Mouse (Mus musculus) lung, embryonic 16.5 days (tissue): ENCODE results near the gene Lima1. TPM values are rescaled to one million over a fixed set of nuclear protein-coding genes. Genes with fewer than 3 reads are reported as not detected.
A peak's percentile ranks its signal among the peaks of the same experiment; 100 is the strongest.
"Not testable (repeated sequence)": the region's sequence is repeated elsewhere in the genome, so short reads cannot be mapped to it uniquely, and the experiment has no call there.

Experiments
- ATAC-seq: fragments of 200-750 bp; cut with Nextera tagmentation; 2 replicates; pipeline ENCODE4 v1.8.0; 2017; ENCODE audit warnings: low read depth, mild to moderate bottlenecking, moderate library complexity
- H3K27ac ChIP-seq: fragments of 300-500 bp; sonication (generic); 2 replicates; pipeline ENCODE4 v1.5.1; 2014; ENCODE audit warnings: mild to moderate bottlenecking, control low read depth, low read length
- H3K27me3 ChIP-seq: fragments of 300-500 bp; sonication (generic); 2 replicates; pipeline ENCODE4 v1.6.1; 2014; ENCODE audit warnings: low read depth, low read length, mixed read lengths; ENCODE audit not compliant: control insufficient read depth, insufficient read depth
- H3K36me3 ChIP-seq: fragments of 300-500 bp; sonication (generic); 2 replicates; pipeline ENCODE4 v1.6.1; 2014; ENCODE audit warnings: low read length; ENCODE audit not compliant: control insufficient read depth, insufficient read depth
- H3K4me1 ChIP-seq: fragments of 300-500 bp; sonication (generic); replicated peaks from 2 replicates; pipeline ENCODE4 v1.6.1; 2014; ENCODE audit warnings: low read length, mixed read lengths; ENCODE audit not compliant: control insufficient read depth, insufficient read depth
- H3K4me2 ChIP-seq: fragments of 300-500 bp; sonication (generic); 2 replicates; pipeline ENCODE4 v1.6.1; 2014; ENCODE audit warnings: low read depth, low read length, control low read depth
- H3K4me3 ChIP-seq: fragments of 300-500 bp; sonication (generic); 2 replicates; pipeline ENCODE4 v1.5.1; 2014; ENCODE audit warnings: mild to moderate bottlenecking, low read length, control low read depth
- H3K9ac ChIP-seq: fragments of 300-500 bp; sonication (generic); 2 replicates; pipeline ENCODE4 v1.6.1; 2014; ENCODE audit warnings: low read length, control low read depth
- H3K9me3 ChIP-seq: fragments of 300-500 bp; sonication (generic); 2 replicates; pipeline ENCODE4 v1.6.1; 2016; ENCODE audit warnings: low read length; ENCODE audit not compliant: control insufficient read depth
- WGBS: fragments of 180-500 bp; shearing (Covaris S2); extraction: QIAGEN DNeasy Blood & Tissue Kit; methylation state at CpG from one replicate; pipeline ENCODE4 v1.1.7; 2014; 5-methylcytosine and 5-hydroxymethylcytosine counted together
- polyA plus RNA-seq: library from polyadenylated mRNA; unstranded; fragments of >200 nt; fragmentation: Nextera tagmentation; extraction: Ambion mirVana; gene quantifications from 2 replicates; pipeline ENCODE4 v1.2.1, GENCODE M21; 2015

Lima1 gene
- polyA plus RNA-seq, 1 experiment from 2014 or later = 47.0 TPM

DNA sequence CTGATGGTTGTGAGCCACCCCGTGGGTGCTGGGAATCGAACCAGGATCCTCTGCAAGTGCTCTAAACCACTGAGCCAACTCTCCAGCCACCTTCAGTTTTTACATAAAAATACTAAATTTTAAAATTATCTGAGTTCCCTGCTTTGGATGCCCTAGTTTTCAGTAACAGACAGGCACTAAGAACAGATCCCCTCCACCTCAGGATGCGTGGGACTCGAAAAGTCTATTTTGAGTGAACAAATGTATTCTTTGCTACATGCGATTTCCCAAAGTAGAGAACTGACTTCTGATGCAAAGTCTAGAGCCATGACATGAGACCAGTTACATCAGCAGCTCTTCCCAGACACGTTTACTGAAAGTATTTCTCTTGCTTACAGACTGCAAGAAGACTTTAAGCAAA is 84.8 kb downstream of the Lima1 start:
- H3K36me3 ChIP-seq = peaks cover 21% of the 10 kb centered on the region
- no peaks in the 10 kb centered on the region for H3K4me1 ChIP-seq
- no peak overlapping the region for H3K27ac ChIP-seq
- 91% methylated on average over 6 of the region's 6 CpGs for WGBS
- no peaks in the 10 kb centered on the region for H3K27me3 ChIP-seq
- no peak for ATAC-seq
- H3K4me3 ChIP-seq = no peak overlapping the region
- no peak overlapping the region for H3K4me2 ChIP-seq
- no peak overlapping the region for H3K9ac ChIP-seq
- H3K9me3 ChIP-seq = no peaks in the 10 kb centered on the region

DNA sequence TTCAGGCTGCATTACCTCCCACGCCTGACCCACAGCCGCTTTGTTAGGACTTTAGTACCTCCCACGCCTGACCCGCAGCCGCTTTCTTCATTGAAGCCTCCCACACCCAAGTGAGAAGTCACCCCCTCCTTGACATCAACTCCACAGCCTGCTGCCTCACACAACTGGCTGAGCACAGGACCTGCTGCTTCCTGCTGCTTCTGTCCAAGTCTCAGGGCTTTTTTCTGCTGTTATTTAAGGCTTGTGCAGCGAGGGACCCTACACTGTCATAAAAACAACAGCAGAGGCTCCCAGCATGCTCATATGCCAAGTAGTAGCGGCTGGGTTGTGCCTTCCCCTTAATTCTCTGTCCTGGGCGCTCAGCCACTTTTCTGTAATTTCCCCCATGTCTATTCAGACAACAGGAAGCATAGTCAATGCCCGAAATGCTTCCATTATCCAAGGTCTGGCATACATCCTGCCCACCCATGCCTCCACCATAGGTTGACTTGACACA is 87.6 kb downstream of the Lima1 start:
- Histone ChIP-seq H3K27ac (peak overlapping the region; percentile 50), H3K4me2 (no peak overlapping the region), H3K9me3 (no peaks in the 10 kb centered on the region), H3K27me3 (no peaks in the 10 kb centered on the region), H3K4me1 (no peaks in the 10 kb centered on the region), H3K4me3 (no peak overlapping the region), H3K9ac (no peak overlapping the region), H3K36me3 (peaks cover 14% of the 10 kb centered on the region)
- ATAC-seq = 0 out of 2 replicates have a peak, but pooled peaks have one; percentile 31
- 64% methylated on average over 9 of the region's 9 CpGs for WGBS

DNA sequence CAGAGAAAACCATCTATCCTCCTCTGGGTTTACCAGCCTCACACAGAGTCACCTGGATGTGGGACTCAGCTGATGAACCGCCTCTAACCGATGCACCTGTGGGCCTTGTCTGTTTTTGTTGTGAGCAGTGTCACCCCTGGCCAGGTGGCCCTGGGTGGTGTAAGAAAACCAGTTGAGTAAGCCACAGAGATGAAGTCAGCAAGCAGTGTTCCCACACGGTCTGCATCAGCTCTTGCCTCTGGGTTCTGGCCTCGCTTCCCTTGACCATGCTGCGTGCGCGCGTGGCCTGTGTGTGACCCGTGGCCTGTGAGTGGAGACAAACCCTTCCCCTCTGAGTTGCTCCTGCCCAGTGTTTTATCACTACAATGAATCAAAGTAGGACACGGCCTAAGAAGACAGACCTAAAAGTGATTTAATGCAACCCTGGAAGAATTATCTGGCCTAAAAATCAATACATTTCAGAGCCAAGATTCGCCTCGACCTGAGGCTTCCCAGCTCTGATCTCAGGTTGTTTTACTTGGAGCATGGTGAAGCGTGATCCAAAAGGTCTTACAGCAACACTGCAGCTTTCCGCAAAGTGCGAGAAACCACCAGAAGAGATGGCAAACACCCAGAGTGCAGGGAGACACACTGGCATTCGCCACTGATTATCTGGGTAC is 96.5 kb downstream of the Lima1 start:
- Histone ChIP-seq H3K27me3 (no peaks in the 10 kb centered on the region), H3K9ac (no peak overlapping the region), H3K9me3 (no peaks in the 10 kb centered on the region), H3K27ac (no peak overlapping the region), H3K4me3 (no peak overlapping the region), H3K36me3 (peaks cover 15% of the 10 kb centered on the region), H3K4me2 (no peak overlapping the region), H3K4me1 (no peaks in the 10 kb centered on the region)
- no peak for ATAC-seq
- 90% methylated on average over 16 of the region's 16 CpGs for WGBS

DNA sequence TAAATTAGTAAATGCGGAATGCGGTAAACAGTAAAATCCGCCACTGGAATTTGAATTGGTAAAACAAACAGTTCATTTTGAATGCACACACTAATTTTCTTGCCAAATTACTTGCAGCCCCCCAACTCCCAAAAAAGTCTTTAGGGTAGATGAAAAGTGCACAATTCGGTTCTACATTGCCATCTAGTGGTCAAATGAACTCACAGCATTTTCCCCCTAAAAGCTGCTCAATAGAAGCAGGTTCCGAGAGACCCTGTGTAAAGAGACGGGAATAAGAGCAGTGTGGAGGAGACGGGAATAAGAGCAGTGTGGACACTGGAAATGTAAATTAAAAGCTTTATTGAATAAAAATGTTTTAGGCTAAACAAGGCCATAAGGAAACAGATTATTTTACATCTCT is 97.1 kb downstream of the Lima1 start:
- Histone ChIP-seq H3K9me3 (no peaks in the 10 kb centered on the region), H3K4me3 (no peak overlapping the region), H3K27ac (no peak overlapping the region), H3K4me1 (no peaks in the 10 kb centered on the region), H3K4me2 (no peak overlapping the region), H3K27me3 (no peaks in the 10 kb centered on the region), H3K36me3 (peaks cover 12% of the 10 kb centered on the region), H3K9ac (no peak overlapping the region)
- 27% methylated on average over 7 of the region's 7 CpGs for WGBS
- ATAC-seq = no peak

GRCm38 (mm10) chr15:99772925-99773324 is 102.3 kb downstream of the Lima1 start:
- Histone ChIP-seq H3K36me3 (no peaks in the 10 kb centered on the region; the same call in 1 of the 2 replicates), H3K9me3 (no peaks in the 10 kb centered on the region), H3K4me2 (peak overlapping the region; percentile 82), H3K4me3 (no peak overlapping the region; the same call in 1 of the 2 replicates), H3K27ac (peak overlapping the region; percentile 28), H3K27me3 (no peaks in the 10 kb centered on the region), H3K4me1 (peaks cover 4% of the 10 kb centered on the region; the same call in 1 of the 2 replicates), H3K9ac (no peak overlapping the region)
- no peak for ATAC-seq
- 32% methylated on average over 3 of the region's 3 CpGs for WGBS

GRCm38 (mm10) chr15:99772881-99772924 is 102.6 kb downstream of the Lima1 start, which contains the start of gene Cers5:
Gene Cers5, minus strand, starts transcription at chr15:99772885.
- H3K27ac ChIP-seq = peak within 1 kb of the TSS; percentile 87
- not testable (repeated sequence) for H3K36me3 ChIP-seq, H3K4me1 ChIP-seq, H3K9me3 ChIP-seq, ATAC-seq, H3K27me3 ChIP-seq
- peak within 1 kb of the TSS; percentile 71 for H3K4me3 ChIP-seq
- peak within 1 kb of the TSS; percentile 75 for H3K9ac ChIP-seq
- peak within 1 kb of the TSS; percentile 82 for H3K4me2 ChIP-seq

GRCm38 (mm10) chr15:99772277-99772880 is 102.9 kb downstream of the Lima1 start:
- H3K9ac ChIP-seq = peak overlapping the region; percentile 75
- peak overlapping the region; percentile 71 for H3K4me3 ChIP-seq
- WGBS = under 1% methylated on average over 38 of the region's 41 CpGs
- H3K27ac ChIP-seq = peak overlapping the region; percentile 87
- H3K27me3 ChIP-seq = no peaks in the 10 kb centered on the region
- H3K9me3 ChIP-seq = no peaks in the 10 kb centered on the region
- peak; percentile 98 for ATAC-seq
- peaks cover 4% of the 10 kb centered on the region; the same call in 1 of the 2 replicates for H3K4me1 ChIP-seq
- H3K36me3 ChIP-seq = no peaks in the 10 kb centered on the region
- peak overlapping the region; percentile 82 for H3K4me2 ChIP-seq

DNA sequence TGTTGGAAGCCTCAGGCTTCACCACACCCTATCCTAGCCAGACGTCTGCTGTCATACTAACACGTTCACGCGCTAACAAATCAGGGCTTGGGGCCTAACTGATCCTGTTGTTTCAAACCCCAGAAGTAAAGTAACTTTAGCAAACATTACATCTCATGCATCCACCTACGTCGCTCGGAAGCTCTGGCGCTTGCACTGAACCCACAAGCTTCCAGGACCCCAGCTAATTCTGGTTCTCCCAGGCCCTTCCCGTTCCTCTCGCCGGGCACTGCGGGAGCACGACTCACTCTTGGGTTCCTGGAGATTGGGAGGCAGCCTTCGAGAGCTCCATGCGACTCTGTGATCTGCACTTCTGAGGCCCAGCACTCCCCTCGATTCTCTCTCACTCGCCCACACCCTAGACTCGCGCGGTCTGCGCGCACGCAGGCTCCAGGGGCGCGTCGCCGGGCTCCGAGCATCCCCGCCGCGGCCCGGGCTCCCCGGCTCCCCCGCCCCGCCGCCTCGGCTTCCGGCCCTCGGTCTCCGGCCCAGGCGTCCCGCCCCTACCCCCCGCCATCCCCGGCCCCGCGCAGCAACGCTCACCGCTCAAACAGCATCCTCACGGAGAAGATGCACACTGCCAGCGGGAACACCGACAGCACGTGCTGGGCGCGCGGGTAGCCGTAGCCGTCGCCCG is 103.5 kb downstream of the Lima1 start:
- H3K9me3 ChIP-seq = no peaks in the 10 kb centered on the region
- peak overlapping the region; percentile 75 for H3K9ac ChIP-seq
- ATAC-seq = peak; percentile 64
- no peaks in the 10 kb centered on the region for H3K27me3 ChIP-seq
- peaks cover 4% of the 10 kb centered on the region; the same call in 1 of the 2 replicates for H3K4me1 ChIP-seq
- H3K27ac ChIP-seq = peak overlapping the region; percentile 87
- under 1% methylated on average over 58 of the region's 59 CpGs for WGBS
- no peaks in the 10 kb centered on the region for H3K36me3 ChIP-seq
- peak overlapping the region; percentile 82 for H3K4me2 ChIP-seq
- H3K4me3 ChIP-seq = peak overlapping the region; percentile 71

GRCm38 (mm10) chr15:99771004-99771500 is 104.2 kb downstream of the Lima1 start:
- peak overlapping the region; percentile 75 for H3K9ac ChIP-seq
- peaks cover 4% of the 10 kb centered on the region; the same call in 1 of the 2 replicates for H3K4me1 ChIP-seq
- no peaks in the 10 kb centered on the region for H3K9me3 ChIP-seq
- H3K27ac ChIP-seq = peak overlapping the region; percentile 87; the same call in 1 of the 2 replicates
- peak overlapping the region; percentile 82 for H3K4me2 ChIP-seq
- H3K4me3 ChIP-seq = peak overlapping the region; percentile 71
- 3% methylated on average over 5 of the region's 5 CpGs for WGBS
- ATAC-seq = no peak
- H3K36me3 ChIP-seq = no peaks in the 10 kb centered on the region
- no peaks in the 10 kb centered on the region for H3K27me3 ChIP-seq
